Mouse (Mus musculus) splenic B cell, adult 2 months (primary cell): ENCODE results near the gene Gm20388.

Experiments used
- DNase-seq: peaks from one replicate; pipeline ENCODE4 v3.0.0-alpha.2; 2011; ENCODE audit warnings: low read depth, low spot score
- H3K27me3 ChIP-seq: 2 replicates; pipeline ENCODE4 v1.6.1; 2012; ENCODE audit warnings: mild to moderate bottlenecking, low read length, moderate library complexity, mixed read lengths; ENCODE audit not compliant: control insufficient read depth, poor library complexity, insufficient read depth, severe bottlenecking
- H3K36me3 ChIP-seq: 2 replicates; pipeline ENCODE4 v1.6.1; 2012; ENCODE audit warnings: mild to moderate bottlenecking, low read length, moderate library complexity, mixed read lengths; ENCODE audit not compliant: control insufficient read depth, poor library complexity, insufficient read depth, severe bottlenecking

Gm20388 gene

DNA sequence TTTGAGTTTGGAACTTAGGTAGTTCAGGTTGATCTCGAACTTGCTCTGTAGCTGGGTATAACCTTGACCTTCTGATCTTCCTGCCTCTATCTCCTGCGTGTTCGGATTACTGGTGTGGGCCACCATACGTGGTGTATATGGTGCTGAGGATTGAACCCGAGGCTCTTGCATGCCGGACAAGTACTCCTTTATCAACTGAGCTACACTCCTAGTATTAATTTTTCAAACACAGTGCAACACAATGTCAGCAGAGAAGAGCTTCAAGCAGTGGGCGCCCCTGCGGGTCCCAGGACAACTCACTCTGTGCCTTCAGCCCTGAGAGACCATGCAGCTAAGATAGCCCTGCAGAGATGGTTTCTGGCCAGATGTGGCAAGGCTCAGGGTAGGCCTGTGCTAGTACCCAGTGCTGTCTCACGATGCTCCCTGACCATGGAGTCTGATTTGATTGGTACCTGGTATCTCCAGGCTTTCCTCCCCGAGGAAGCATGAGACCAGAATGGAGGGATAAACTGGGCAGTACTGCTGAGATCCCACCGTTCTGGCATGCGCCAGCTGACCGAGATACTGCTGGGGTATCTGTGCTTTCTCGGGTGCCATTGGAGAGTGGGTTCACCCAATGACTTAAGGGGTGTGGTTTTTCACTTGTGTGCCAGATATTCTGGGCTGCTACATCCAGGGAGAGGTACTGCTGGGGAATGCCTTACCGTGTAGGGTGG is 831.3 kb downstream of the Gm20388 start:
- DNase-seq: no peak
- Histone ChIP-seq H3K36me3 (peaks cover 36% of the 10 kb centered on the region), H3K27me3 (no peaks in the 10 kb centered on the region)

DNA sequence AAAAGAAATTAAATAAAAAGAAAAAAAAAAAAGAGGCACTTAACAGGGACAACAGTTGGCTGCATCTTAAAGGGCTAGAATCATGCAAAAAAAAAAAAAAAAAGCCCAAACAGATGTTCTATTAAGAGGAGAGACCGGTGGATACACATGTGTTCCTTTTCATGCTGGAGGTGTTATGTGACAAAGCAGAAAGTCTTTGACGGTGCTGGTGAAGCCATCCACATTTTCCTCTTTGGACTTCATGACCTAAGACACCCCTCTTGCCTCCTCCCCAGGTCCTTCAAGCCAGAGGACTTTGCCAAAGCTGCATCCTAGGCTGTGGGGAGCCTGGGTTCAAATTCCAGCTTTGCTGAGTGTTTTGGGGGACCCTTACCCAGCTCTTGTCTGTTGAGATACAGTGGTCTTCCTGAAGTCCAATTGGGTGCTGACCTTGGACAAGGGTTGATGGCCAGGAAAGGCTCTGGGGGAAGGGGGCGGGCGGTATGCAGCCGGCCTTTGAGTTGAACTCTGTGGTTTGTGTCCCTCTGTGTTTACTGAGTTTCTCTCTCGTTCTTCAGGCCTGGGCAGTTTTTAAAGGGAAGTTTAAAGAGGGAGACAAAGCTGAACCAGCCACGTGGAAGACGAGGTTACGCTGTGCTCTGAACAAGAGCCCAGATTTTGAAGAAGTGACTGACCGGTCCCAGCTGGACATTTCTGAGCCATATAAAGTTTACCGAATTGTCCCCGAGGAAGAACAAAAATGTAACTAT is 832.7 kb downstream of the Gm20388 start:
- peaks cover 38% of the 10 kb centered on the region for H3K36me3 ChIP-seq
- DNase-seq: peak; percentile 57
- no peaks in the 10 kb centered on the region for H3K27me3 ChIP-seq

DNA sequence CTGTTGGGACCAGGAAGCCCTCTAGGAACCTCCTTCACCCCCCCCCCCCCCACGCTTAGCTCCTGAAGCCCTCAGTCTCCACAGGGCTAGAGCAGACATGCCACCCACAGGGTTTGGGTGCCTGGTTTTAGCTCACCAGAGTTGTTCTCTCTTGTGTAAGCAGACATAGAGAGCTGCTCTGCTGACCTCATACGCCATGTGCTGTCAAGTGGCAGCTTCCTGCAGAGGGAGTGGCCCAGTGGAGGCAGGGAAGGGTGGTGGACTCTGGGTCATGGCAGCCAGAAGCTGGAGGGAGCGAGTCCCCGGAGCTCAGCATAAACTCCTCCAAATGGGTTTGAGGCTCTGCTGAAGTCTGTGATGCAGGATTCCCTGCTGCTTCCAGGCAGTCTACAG is 833.3 kb downstream of the Gm20388 start:
- Histone ChIP-seq H3K36me3 (peaks cover 42% of the 10 kb centered on the region), H3K27me3 (no peaks in the 10 kb centered on the region)
- peak; percentile 61 for DNase-seq

DNA sequence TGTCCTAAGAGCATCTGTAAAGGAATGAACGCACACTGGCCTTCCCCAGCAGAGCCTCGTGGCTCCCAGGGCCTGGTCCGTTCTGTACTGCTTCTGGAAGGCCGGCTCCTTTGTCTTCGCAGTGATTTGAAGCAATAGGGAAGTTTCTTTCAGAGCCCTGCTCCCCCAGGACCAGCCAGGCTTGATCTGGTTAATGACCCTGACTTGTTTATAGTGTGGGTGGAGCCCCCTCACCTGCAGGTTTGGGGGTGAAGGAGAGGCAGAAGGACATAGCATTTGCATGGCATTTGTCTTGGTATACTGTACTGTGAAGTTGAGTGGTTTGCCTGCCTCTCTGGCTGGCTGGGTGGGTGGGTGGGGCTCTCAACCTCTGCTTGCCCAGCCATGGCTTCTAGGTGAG is 833.8 kb downstream of the Gm20388 start:
- peak; percentile 66 for DNase-seq
- Histone ChIP-seq H3K27me3 (no peaks in the 10 kb centered on the region), H3K36me3 (peaks cover 42% of the 10 kb centered on the region)

DNA sequence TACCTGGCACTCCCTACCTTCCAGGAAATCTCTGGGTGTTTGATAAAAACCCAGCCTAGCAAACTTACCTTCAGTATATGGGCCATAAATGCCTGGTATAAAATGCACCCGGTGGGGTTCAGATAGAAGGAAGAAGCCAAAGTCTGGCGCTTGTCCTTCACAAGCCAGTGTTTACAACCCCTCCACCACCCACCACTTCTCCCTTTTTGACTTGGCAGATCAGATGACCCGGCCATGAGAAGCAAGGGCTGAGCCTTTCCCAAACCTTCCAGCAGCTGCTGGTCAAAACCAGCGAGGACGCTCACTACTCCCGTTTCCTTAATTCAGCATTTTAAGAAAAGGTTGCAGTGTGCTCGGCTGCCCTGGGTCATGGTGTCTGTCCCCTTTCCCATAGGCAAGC is 834.6 kb downstream of the Gm20388 start:
- DNase-seq: peak; percentile 52
- no peaks in the 10 kb centered on the region for H3K27me3 ChIP-seq
- peaks cover 43% of the 10 kb centered on the region for H3K36me3 ChIP-seq

DNA sequence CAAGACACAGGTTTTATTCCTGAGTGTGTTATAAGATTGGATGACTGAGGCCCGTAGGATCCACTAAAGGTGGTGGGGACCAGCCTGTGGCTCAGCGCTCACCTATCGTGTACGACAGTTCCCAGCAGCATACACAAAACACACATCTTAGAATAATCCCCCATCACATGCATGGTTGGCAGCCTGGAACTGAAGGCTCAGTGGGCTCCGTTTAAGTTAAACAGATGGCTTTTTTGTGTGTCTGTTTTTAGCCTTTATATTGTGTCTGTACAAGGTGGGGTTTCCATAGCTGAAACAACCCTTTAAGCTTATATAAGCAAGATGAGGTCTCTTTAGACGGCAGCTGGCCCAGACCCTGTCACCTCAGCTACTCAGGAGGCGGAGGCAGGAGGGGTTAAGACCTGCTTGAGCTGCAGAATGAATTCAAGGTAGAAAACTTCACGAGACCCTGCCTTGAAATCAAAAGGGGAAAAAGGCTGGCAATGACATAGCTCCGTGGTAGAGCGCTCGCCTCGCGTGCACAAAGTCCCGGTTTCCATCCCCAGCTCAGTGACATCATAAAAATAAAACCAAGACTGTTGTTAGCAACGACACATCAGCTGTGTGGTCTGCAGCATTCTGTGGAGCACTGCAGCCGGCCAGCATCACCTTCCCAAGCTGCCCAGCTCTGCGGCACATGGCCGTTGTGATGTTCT is 835.5 kb downstream of the Gm20388 start:
- DNase-seq: peak; percentile 86
- Histone ChIP-seq H3K36me3 (peaks cover 45% of the 10 kb centered on the region), H3K27me3 (no peaks in the 10 kb centered on the region)

DNA sequence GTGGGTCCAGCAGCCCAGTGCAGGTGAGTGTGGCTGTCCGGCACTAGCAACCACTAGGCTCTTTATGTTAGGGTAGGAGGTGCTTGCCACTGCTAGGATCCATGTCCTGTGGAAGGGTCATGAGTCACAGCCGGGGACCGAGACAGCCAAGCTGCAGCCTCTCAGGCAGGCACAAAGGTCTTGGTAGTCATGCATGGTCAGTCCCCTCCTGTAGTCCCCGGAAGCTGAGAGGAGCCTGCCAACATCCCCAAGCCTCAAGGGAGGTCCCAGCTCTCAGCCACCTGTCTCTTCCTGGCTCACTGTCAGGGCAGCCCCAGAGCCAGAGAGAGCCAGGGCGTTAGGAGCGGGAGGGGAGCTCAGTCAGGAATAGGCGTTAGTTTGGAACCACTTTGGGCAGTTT is 836.6 kb downstream of the Gm20388 start:
- no peaks in the 10 kb centered on the region for H3K27me3 ChIP-seq
- DNase-seq: peak; percentile 66
- H3K36me3 ChIP-seq: peaks cover 42% of the 10 kb centered on the region

DNA sequence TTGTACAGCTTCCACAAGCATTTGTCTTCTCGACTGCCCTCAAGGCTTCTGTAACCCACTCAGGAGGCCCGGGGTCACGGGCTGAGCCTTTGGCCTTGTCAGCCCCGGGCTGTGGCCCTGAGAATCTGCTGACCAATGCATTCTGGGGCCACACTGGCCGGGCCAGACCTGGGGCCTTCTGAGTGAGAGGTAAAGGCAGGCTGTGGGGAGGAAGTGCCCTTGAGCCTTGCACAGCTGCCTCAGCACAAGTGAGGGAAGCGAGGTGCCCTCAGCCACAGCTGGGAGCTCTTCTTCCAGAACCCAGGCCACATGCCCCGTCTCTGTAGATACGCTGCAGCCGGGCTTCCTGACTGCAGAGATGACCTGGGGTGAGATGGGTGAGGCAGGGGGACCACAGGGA is 840.0 kb downstream of the Gm20388 start:
- Histone ChIP-seq H3K36me3 (peaks cover 32% of the 10 kb centered on the region), H3K27me3 (no peaks in the 10 kb centered on the region)
- DNase-seq: no peak

DNA sequence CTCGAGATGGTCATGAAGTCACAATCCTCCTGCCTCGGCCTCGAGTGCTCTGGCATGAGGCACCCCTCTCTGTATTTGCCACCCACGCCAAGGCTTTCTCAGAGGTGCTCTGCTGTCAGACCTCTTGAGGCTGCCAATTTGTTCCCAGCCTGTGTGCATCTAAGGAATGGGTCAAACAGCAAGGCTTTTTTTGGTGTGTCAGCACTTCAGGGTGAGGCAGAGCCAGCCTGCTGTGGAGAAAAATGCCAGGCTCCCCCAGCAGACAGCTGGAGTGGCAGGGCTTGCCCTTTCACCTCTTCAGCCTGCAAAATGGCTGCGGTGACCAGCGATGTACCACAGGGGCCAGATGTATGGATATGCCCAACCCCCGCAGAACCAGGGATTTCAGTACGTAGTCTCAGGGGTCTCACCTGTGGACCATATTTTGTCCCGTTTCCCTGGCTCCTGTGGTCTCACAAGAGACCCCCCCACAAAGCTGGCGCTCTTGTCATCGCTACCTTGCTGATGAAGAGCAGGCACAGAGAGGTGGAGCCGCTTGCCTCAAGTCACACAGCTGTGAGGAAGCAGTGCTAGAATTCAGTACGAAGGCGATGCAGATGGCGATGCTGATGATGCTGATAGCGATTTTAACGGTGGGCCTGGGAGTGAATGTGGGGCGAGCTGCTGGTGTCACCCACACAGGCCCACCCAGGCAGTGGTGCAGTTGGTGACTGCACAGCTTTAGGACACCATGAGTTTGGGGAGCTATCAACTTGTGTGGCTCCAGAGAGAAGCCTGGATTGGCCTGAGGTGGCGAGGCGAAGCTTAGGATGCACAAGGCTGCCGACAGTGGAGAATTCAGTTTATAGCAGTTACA is 840.8 kb downstream of the Gm20388 start:
- Histone ChIP-seq H3K36me3 (peaks cover 33% of the 10 kb centered on the region), H3K27me3 (no peaks in the 10 kb centered on the region)
- no peak for DNase-seq

DNA sequence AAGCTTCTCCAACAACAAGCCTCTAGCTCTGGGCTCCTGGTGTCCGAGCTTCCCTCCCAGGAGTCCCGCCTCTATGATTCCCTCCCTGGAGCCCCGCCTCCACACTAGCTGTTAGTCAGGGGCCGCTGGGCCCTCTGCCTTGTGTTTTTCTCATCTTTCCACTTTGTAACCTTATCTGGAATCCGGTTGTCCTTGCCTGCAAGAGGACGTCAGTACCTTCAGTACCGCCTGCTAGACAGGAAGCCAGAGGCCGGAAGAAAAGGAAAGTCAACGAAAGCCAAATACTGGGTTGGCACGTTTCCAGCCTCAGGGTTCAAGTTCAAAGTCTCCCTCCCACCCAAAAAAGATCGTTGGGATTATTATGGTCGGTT is 841.4 kb downstream of the Gm20388 start:
- no peak for DNase-seq
- H3K36me3 ChIP-seq: peaks cover 26% of the 10 kb centered on the region

DNA sequence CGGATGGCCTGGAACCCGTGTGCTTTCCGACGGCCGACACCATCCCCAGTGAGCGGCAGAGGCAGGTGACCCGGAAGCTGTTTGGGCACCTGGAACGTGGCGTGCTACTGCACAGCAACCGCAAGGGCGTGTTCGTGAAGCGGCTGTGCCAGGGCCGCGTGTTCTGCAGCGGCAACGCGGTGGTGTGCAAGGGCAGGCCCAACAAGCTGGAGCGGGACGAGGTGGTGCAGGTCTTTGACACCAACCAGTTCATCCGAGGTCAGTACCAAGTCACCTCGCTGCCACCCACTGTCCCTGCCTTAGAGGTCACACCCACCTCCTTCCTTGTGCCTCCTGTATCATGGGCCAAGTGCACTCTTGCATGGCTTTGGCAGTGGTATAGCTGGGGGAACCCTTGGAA is 842.8 kb downstream of the Gm20388 start:
- peaks cover 25% of the 10 kb centered on the region for H3K36me3 ChIP-seq
- DNase-seq: no peak
- no peaks in the 10 kb centered on the region for H3K27me3 ChIP-seq

More for the DNA sequence above, 841.4 kb downstream of the Gm20388 start:
- H3K27me3 ChIP-seq: no peaks in the 10 kb centered on the region

DNA sequence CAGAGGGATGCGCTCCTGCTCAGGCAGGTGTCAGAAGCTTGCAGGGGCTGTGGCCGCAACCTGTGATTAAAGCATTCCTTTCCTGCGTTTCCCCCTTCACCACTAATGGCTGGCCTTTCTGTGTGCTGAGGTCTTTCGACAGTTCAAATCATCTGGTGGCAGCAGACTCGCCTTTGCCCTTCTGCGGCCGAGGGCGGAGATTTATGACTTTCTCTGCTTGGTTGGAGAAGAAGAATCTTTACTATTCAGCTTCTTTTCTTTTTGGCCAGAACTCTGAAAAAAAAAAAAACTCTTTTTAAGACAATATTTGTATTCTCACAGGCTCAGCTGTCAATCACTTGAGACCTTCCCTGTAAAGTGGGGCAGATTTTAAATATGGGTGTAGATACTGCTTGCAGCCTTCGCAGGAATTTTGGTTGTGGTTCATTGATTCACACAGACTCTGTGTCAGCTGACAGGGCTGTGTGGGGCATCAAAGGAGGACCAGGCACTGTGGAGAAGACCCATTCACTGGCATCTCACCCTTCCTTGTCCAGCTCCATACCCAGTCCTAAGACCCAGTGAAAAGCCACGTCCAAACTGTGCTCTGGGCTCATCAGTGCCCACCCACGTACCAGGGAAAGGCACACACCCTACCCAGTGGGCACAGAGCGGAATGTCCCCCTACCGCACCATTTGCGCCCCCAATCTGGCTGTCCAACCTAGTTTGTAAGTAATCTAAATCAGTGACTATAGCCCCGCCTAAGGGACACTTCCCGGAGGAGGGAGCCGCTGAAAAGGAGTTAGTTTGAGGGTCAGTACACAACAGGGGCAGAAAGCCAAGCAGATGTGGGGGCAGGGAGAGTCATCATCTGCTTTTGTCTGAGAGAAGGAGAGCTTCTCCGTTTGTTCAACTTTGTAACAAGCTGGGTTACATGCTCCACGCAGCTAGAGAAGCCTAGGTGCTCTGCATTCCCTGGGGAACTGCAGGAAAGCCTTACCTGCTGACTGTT is 845.0 kb downstream of the Gm20388 start:
- no peak for DNase-seq
- no peaks in the 10 kb centered on the region for H3K27me3 ChIP-seq
- H3K36me3 ChIP-seq: peaks cover 14% of the 10 kb centered on the region

DNA sequence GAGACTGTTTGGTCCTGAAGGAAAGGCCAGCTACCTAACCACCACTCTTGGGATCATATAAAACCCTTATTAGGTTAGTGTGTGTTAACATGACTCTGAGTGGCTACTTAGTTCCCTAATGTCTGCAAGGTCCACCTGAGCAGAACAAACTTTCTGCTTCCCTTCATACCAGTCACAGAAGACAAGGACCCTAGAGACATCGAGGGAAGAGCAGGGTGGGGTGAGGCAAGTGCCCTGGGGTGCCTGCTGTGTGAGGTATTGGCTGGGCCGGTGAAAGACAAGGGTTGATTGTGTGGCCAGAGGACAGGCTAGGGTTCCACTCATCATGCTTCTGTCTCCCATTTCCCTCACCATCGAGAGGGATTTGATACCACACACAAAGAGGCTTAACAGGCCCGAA is 847.4 kb downstream of the Gm20388 start:
- peaks cover 10% of the 10 kb centered on the region for H3K36me3 ChIP-seq
- peak; percentile 68 for DNase-seq
- H3K27me3 ChIP-seq: no peaks in the 10 kb centered on the region
